Mouse (Mus musculus): ENCODE data around the gene Col5a1. TPM values are rescaled to one million over a fixed set of nuclear protein-coding genes. Genes with fewer than 3 reads are reported as not detected.
A peak's percentile ranks its signal among the peaks of the same experiment; 100 is the strongest.

The Col5a1 gene
- polyA plus RNA-seq, 1 experiment from 2014 or later = 5.3 TPM

GRCm38 (mm10) chr2:28037505-28038390 lies 151.5 kb downstream of the Col5a1 start:
- WGBS = 45% methylated on average over 12 of the region's 12 CpGs
- no peaks in the 10 kb centered on the region for H3K36me3 ChIP-seq (ENCODE audit: control insufficient read depth, insufficient read depth, low read length)
- peaks cover 11% of the 10 kb centered on the region for H3K4me1 ChIP-seq (ENCODE audit: control insufficient read depth, insufficient read depth, low read length)
- H3K4me3 ChIP-seq (ENCODE audit: low read depth, low read length) = no peak overlapping the region
- no peaks in the 10 kb centered on the region for H3K27me3 ChIP-seq (replicated peaks; ENCODE audit: control insufficient read depth, insufficient read depth, low read length)
- DNase-seq (ENCODE audit: low spot score) = peak; percentile 76
- peak overlapping the region; percentile 68 for H3K27ac ChIP-seq (ENCODE audit: low read depth, low read length)
- ATAC-seq = peak; percentile 57
- no peak overlapping the region for H3K4me2 ChIP-seq (ENCODE audit: low read length)
- H3K9me3 ChIP-seq (replicated peaks; ENCODE audit: control insufficient read depth, low read length) = no peaks in the 10 kb centered on the region
- no peak overlapping the region for H3K9ac ChIP-seq (ENCODE audit: low read length)

- WGBS = 68% methylated on average over 14 of the region's 14 CpGs
Observed at GRCm38 (mm10) chr2:28038391-28039096, 152.3 kb downstream of the Col5a1 start.

GRCm38 (mm10) chr2:28039647-28040325 lies 153.6 kb downstream of the Col5a1 start:
- no peaks in the 10 kb centered on the region for H3K27me3 ChIP-seq (replicated peaks; ENCODE audit: control insufficient read depth, insufficient read depth, low read length)
- no peak overlapping the region for H3K9ac ChIP-seq (ENCODE audit: low read length)
- no peak overlapping the region for H3K27ac ChIP-seq (ENCODE audit: low read depth, low read length)
- DNase-seq (ENCODE audit: low spot score) = no peak
- H3K4me1 ChIP-seq (ENCODE audit: control insufficient read depth, insufficient read depth, low read length) = peaks cover 11% of the 10 kb centered on the region
- no peaks in the 10 kb centered on the region for H3K9me3 ChIP-seq (replicated peaks; ENCODE audit: control insufficient read depth, low read length)
- H3K36me3 ChIP-seq (ENCODE audit: control insufficient read depth, insufficient read depth, low read length) = no peaks in the 10 kb centered on the region
- H3K4me2 ChIP-seq (ENCODE audit: low read length) = no peak overlapping the region
- no peak overlapping the region for H3K4me3 ChIP-seq (ENCODE audit: low read depth, low read length)
- WGBS = 95% methylated on average over 10 of the region's 10 CpGs
- ATAC-seq = no peak

More at GRCm38 (mm10) chr2:28038391-28039096, 152.3 kb downstream of the Col5a1 start:
- Histone ChIP-seq H3K36me3 (ENCODE audit: control insufficient read depth, insufficient read depth, low read length) (no peaks in the 10 kb centered on the region), H3K4me1 (ENCODE audit: control insufficient read depth, insufficient read depth, low read length) (peaks cover 11% of the 10 kb centered on the region), H3K9ac (ENCODE audit: low read length) (no peak overlapping the region), H3K27ac (ENCODE audit: low read depth, low read length) (peak overlapping the region; percentile 68), H3K27me3 (replicated peaks; ENCODE audit: control insufficient read depth, insufficient read depth, low read length) (no peaks in the 10 kb centered on the region), H3K4me2 (ENCODE audit: low read length) (no peak overlapping the region), H3K9me3 (replicated peaks; ENCODE audit: control insufficient read depth, low read length) (no peaks in the 10 kb centered on the region), H3K4me3 (ENCODE audit: low read depth, low read length) (no peak overlapping the region)
- ATAC-seq (peak; percentile 20; the same call in 1 of the 2 replicates), DNase-seq (ENCODE audit: low spot score) (peak; percentile 74)

GRCm38 (mm10) chr2:28040466-28040865 lies 154.2 kb downstream of the Col5a1 start:
- H3K4me3 ChIP-seq (ENCODE audit: low read depth, low read length) = no peak overlapping the region
- ATAC-seq = no peak
- no peaks in the 10 kb centered on the region for H3K27me3 ChIP-seq (replicated peaks; ENCODE audit: control insufficient read depth, insufficient read depth, low read length)
- H3K4me1 ChIP-seq (ENCODE audit: control insufficient read depth, insufficient read depth, low read length) = peaks cover 11% of the 10 kb centered on the region
- no peak overlapping the region for H3K9ac ChIP-seq (ENCODE audit: low read length)
- H3K9me3 ChIP-seq (replicated peaks; ENCODE audit: control insufficient read depth, low read length) = no peaks in the 10 kb centered on the region
- H3K4me2 ChIP-seq (ENCODE audit: low read length) = no peak overlapping the region
- H3K27ac ChIP-seq (ENCODE audit: low read depth, low read length) = no peak overlapping the region
- no peaks in the 10 kb centered on the region for H3K36me3 ChIP-seq (ENCODE audit: control insufficient read depth, insufficient read depth, low read length)
- no peak for DNase-seq (ENCODE audit: low spot score)
- whole genome bisulfite sequencing = 89% methylated on average over 1 of the region's 1 CpGs

GRCm38 (mm10) chr2:28044920-28045598 lies 158.8 kb downstream of the Col5a1 start:
- H3K9ac ChIP-seq (ENCODE audit: low read length) = no peak overlapping the region
- no peaks in the 10 kb centered on the region for H3K36me3 ChIP-seq (ENCODE audit: control insufficient read depth, insufficient read depth, low read length)
- no peaks in the 10 kb centered on the region for H3K4me1 ChIP-seq (ENCODE audit: control insufficient read depth, insufficient read depth, low read length)
- H3K4me2 ChIP-seq (ENCODE audit: low read length) = no peak overlapping the region
- DNase-seq (ENCODE audit: low spot score) (no peak), ATAC-seq (no peak)
- H3K4me3 ChIP-seq (ENCODE audit: low read depth, low read length) = no peak overlapping the region
- no peaks in the 10 kb centered on the region for H3K27me3 ChIP-seq (replicated peaks; ENCODE audit: control insufficient read depth, insufficient read depth, low read length)
- 91% methylated on average over 9 of the region's 9 CpGs for WGBS
- H3K27ac ChIP-seq (ENCODE audit: low read depth, low read length) = no peak overlapping the region
- no peaks in the 10 kb centered on the region for H3K9me3 ChIP-seq (replicated peaks; ENCODE audit: control insufficient read depth, low read length)

- Histone ChIP-seq H3K36me3 (ENCODE audit: control insufficient read depth, insufficient read depth, low read length) (no peaks in the 10 kb centered on the region), H3K27me3 (replicated peaks; ENCODE audit: control insufficient read depth, insufficient read depth, low read length) (no peaks in the 10 kb centered on the region), H3K4me3 (ENCODE audit: low read depth, low read length) (no peak overlapping the region), H3K9ac (ENCODE audit: low read length) (no peak overlapping the region), H3K4me2 (ENCODE audit: low read length) (no peak overlapping the region), H3K9me3 (replicated peaks; ENCODE audit: control insufficient read depth, low read length) (no peaks in the 10 kb centered on the region), H3K27ac (ENCODE audit: low read depth, low read length) (no peak overlapping the region), H3K4me1 (ENCODE audit: control insufficient read depth, insufficient read depth, low read length) (no peaks in the 10 kb centered on the region)
- no peak for DNase-seq (ENCODE audit: low spot score)
- no peak for ATAC-seq
- WGBS = 66% methylated on average over 6 of the region's 6 CpGs
Observed at GRCm38 (mm10) chr2:28046311-28046710, 160.1 kb downstream of the Col5a1 start.

GRCm38 (mm10) chr2:28047092-28047491 lies 160.9 kb downstream of the Col5a1 start:
- Histone ChIP-seq H3K4me2 (ENCODE audit: low read length) (no peak overlapping the region), H3K27ac (ENCODE audit: low read depth, low read length) (no peak overlapping the region), H3K4me3 (ENCODE audit: low read depth, low read length) (no peak overlapping the region), H3K9me3 (replicated peaks; ENCODE audit: control insufficient read depth, low read length) (no peaks in the 10 kb centered on the region), H3K36me3 (ENCODE audit: control insufficient read depth, insufficient read depth, low read length) (no peaks in the 10 kb centered on the region), H3K9ac (ENCODE audit: low read length) (no peak overlapping the region), H3K4me1 (ENCODE audit: control insufficient read depth, insufficient read depth, low read length) (no peaks in the 10 kb centered on the region), H3K27me3 (replicated peaks; ENCODE audit: control insufficient read depth, insufficient read depth, low read length) (no peaks in the 10 kb centered on the region)
- 81% methylated on average over 7 of the region's 7 CpGs for WGBS
- ATAC-seq (no peak), DNase-seq (ENCODE audit: low spot score) (no peak)

- DNase-seq (ENCODE audit: low spot score) (no peak), ATAC-seq (no peak)
- Histone ChIP-seq H3K9ac (ENCODE audit: low read length) (no peak overlapping the region), H3K4me3 (ENCODE audit: low read depth, low read length) (no peak overlapping the region), H3K27ac (ENCODE audit: low read depth, low read length) (no peak overlapping the region), H3K9me3 (replicated peaks; ENCODE audit: control insufficient read depth, low read length) (no peaks in the 10 kb centered on the region), H3K27me3 (replicated peaks; ENCODE audit: control insufficient read depth, insufficient read depth, low read length) (no peaks in the 10 kb centered on the region), H3K4me2 (ENCODE audit: low read length) (no peak overlapping the region), H3K36me3 (ENCODE audit: control insufficient read depth, insufficient read depth, low read length) (no peaks in the 10 kb centered on the region), H3K4me1 (ENCODE audit: control insufficient read depth, insufficient read depth, low read length) (no peaks in the 10 kb centered on the region)
- WGBS = 85% methylated on average over 1 of the region's 1 CpGs
Observed at GRCm38 (mm10) chr2:28059922-28060321, 173.7 kb downstream of the Col5a1 start.

All from forebrain, embryonic 14.5 days (tissue).